Mouse (Mus musculus): ENCODE data around the gene Gm6377. TPM values are rescaled to one million over a fixed set of nuclear protein-coding genes. Genes with fewer than 3 reads are reported as not detected.

Gm6377 gene
- not detected in 2 replicates for polyA plus RNA-seq (2016; fragmentation: Nextera tagmentation; extraction: Ambion mirVana)

GRCm38 (mm10) chrX:109196468-109196867 is at the start of gene Gm6377:
TSS of gene Gm6377 (plus strand) at chrX:109196756.
- Histone ChIP-seq H3K4me2 (no peak within 1 kb of the TSS), H3K4me1 (no peaks in the 10 kb centered on the region), H3K27me3 (no peaks in the 10 kb centered on the region), H3K9me3 (no peaks in the 10 kb centered on the region), H3K36me3 (replicated peaks) (no peaks in the 10 kb centered on the region), H3K27ac (no peak within 1 kb of the TSS), H3K9ac (no peak within 1 kb of the TSS), H3K4me3 (replicated peaks) (no peak within 1 kb of the TSS)
- 84% methylated on average over 4 of the region's 4 CpGs for WGBS
- no peak for ATAC-seq (ENCODE audit: low FRiP score)

- H3K9ac ChIP-seq: no peak overlapping the region
- 90% methylated on average over 3 of the region's 3 CpGs for WGBS
- no peaks in the 10 kb centered on the region for H3K4me1 ChIP-seq
Measured at GRCm38 (mm10) chrX:109147108-109147507, 49.4 kb upstream of the Gm6377 start.

GRCm38 (mm10) chrX:109151228-109151627 is 45.3 kb upstream of the Gm6377 start:
- 91% methylated on average over 2 of the region's 2 CpGs for whole genome bisulfite sequencing
- Histone ChIP-seq H3K4me1 (no peaks in the 10 kb centered on the region), H3K4me2 (no peak overlapping the region), H3K9me3 (no peaks in the 10 kb centered on the region), H3K36me3 (replicated peaks) (no peaks in the 10 kb centered on the region), H3K27me3 (no peaks in the 10 kb centered on the region), H3K9ac (no peak overlapping the region), H3K27ac (no peak overlapping the region), H3K4me3 (replicated peaks) (no peak overlapping the region)
- no peak for ATAC-seq (ENCODE audit: low FRiP score)

More at GRCm38 (mm10) chrX:109147108-109147507, 49.4 kb upstream of the Gm6377 start:
- H3K27me3 ChIP-seq: no peaks in the 10 kb centered on the region
- no peaks in the 10 kb centered on the region for H3K9me3 ChIP-seq
- H3K27ac ChIP-seq: no peak overlapping the region
- no peak overlapping the region for H3K4me3 ChIP-seq (replicated peaks)
- H3K36me3 ChIP-seq (replicated peaks): no peaks in the 10 kb centered on the region
- no peak for ATAC-seq (ENCODE audit: low FRiP score)
- H3K4me2 ChIP-seq: no peak overlapping the region

DNA sequence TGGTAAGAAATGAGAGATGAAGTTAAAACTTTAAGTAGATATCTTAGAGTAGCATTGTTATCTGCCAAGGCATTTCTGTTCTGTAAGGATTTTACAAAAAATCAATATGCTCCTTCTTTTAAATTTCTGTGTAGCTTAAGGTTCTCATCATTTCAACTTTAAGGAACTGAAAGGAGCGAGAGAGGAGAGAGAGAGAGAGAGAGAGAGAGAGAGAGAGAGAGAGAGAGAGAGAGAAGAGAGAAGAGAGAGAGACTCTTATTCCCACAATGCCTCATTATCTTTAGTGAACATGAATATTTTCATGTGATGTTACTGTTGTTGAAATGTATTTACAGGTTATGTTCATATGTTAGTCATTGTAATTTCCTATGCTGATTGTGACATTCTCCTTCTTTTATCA is 36.2 kb upstream of the Gm6377 start:
- Histone ChIP-seq H3K9me3 (no peaks in the 10 kb centered on the region), H3K4me2 (no peak overlapping the region), H3K4me1 (no peaks in the 10 kb centered on the region), H3K27me3 (no peaks in the 10 kb centered on the region), H3K27ac (no peak overlapping the region), H3K36me3 (replicated peaks) (no peaks in the 10 kb centered on the region), H3K9ac (no peak overlapping the region), H3K4me3 (replicated peaks) (no peak overlapping the region)
- ATAC-seq (ENCODE audit: low FRiP score): no peak
- 94% methylated on average over 1 of the region's 1 CpGs for WGBS

DNA sequence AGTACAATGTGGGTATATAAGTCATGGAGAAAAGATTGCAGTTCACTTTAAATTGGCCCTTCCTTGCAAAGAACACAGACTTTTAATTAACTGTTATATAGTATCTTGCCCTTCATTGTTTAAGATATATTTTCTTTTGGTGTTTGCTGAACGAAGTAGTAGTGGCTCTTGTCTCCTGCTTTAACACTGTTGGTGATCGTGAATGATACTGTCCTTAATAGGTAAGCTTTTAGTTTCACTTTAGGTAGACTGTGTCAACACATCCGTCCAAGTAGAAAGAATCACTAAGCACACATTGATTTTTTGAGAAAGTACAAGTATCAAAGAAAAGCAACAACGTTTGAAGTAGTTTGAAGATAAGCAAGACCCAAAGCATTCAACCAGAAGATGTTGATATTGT is 35.7 kb upstream of the Gm6377 start:
- ATAC-seq (ENCODE audit: low FRiP score): no peak
- no peaks in the 10 kb centered on the region for H3K36me3 ChIP-seq (replicated peaks)
- H3K27me3 ChIP-seq: no peaks in the 10 kb centered on the region
- WGBS: 74% methylated on average over 4 of the region's 4 CpGs
- H3K27ac ChIP-seq: no peak overlapping the region
- H3K4me2 ChIP-seq: no peak overlapping the region
- no peaks in the 10 kb centered on the region for H3K9me3 ChIP-seq
- H3K4me3 ChIP-seq (replicated peaks): no peak overlapping the region
- H3K4me1 ChIP-seq: no peaks in the 10 kb centered on the region
- no peak overlapping the region for H3K9ac ChIP-seq

DNA sequence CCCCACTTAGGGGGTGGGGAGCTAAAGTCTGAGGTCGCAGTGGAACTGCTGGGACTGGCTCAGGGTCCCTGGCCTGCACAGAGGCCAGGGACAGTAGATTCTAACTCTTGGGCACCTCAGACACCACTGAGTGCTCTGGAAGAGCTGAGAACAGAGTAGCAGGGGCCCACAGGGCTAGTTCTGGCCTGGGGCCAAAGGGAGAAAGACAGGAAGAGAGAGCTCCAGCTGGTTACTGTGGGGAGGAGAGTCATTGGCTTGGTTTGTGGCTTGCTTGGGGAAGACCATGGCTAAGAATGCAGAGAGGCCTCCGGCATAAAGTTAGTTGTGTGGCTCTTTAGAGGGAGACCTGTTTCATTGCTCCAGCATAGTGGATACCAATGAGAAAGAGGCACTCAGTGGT is 21.5 kb upstream of the Gm6377 start:
- Histone ChIP-seq H3K9me3 (no peaks in the 10 kb centered on the region), H3K4me1 (no peaks in the 10 kb centered on the region), H3K27ac (no peak overlapping the region), H3K36me3 (replicated peaks) (no peaks in the 10 kb centered on the region), H3K9ac (no peak overlapping the region), H3K4me3 (replicated peaks) (no peak overlapping the region), H3K4me2 (no peak overlapping the region), H3K27me3 (no peaks in the 10 kb centered on the region)
- no peak for ATAC-seq (ENCODE audit: low FRiP score)
- WGBS: 73% methylated on average over 2 of the region's 2 CpGs

DNA sequence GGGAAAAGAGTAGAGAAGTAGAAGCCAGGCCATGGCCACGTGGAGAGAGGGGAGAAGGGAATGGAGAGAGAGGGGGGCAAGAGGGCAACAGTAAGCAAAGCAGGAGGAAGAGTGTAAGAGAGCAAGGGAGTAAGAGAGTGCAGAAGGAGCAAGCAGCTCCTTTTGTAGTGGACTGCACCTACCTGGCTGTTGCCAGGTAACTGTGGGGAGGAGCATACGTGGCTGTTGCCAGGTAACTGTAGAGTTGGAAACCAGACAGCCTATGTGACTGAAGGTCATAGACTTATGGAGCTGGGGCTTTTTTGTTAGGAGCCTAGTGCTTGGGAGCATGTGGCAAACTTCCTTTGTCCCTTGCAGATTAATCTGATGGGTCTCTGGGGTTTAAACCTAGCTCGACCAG is 21.1 kb upstream of the Gm6377 start:
- H3K27me3 ChIP-seq: no peaks in the 10 kb centered on the region
- WGBS: 36% methylated on average over 3 of the region's 3 CpGs
- no peaks in the 10 kb centered on the region for H3K9me3 ChIP-seq
- no peak overlapping the region for H3K4me3 ChIP-seq (replicated peaks)
- H3K27ac ChIP-seq: no peak overlapping the region
- no peaks in the 10 kb centered on the region for H3K4me1 ChIP-seq
- no peak overlapping the region for H3K9ac ChIP-seq
- no peak overlapping the region for H3K4me2 ChIP-seq
- H3K36me3 ChIP-seq (replicated peaks): no peaks in the 10 kb centered on the region
- ATAC-seq (ENCODE audit: low FRiP score): no peak

- H3K4me3 ChIP-seq (replicated peaks): no peak overlapping the region
- H3K4me2 ChIP-seq: no peak overlapping the region
- no peaks in the 10 kb centered on the region for H3K27me3 ChIP-seq
- H3K36me3 ChIP-seq (replicated peaks): no peaks in the 10 kb centered on the region
- no peak overlapping the region for H3K9ac ChIP-seq
- ATAC-seq (ENCODE audit: low FRiP score): no peak
- no peak overlapping the region for H3K27ac ChIP-seq
- H3K9me3 ChIP-seq: no peaks in the 10 kb centered on the region
- WGBS: 87% methylated on average over 4 of the region's 4 CpGs
- H3K4me1 ChIP-seq: no peaks in the 10 kb centered on the region
Measured at GRCm38 (mm10) chrX:109184706-109185478, 11.7 kb upstream of the Gm6377 start.

- Histone ChIP-seq H3K4me2 (no peak overlapping the region), H3K9ac (no peak overlapping the region), H3K4me1 (no peaks in the 10 kb centered on the region), H3K27ac (no peak overlapping the region), H3K9me3 (no peaks in the 10 kb centered on the region), H3K4me3 (replicated peaks) (no peak overlapping the region), H3K36me3 (replicated peaks) (no peaks in the 10 kb centered on the region), H3K27me3 (no peaks in the 10 kb centered on the region)
- 88% methylated on average over 4 of the region's 4 CpGs for WGBS
- ATAC-seq (ENCODE audit: low FRiP score): no peak
Measured at GRCm38 (mm10) chrX:109189607-109190006, 6.9 kb upstream of the Gm6377 start.

DNA sequence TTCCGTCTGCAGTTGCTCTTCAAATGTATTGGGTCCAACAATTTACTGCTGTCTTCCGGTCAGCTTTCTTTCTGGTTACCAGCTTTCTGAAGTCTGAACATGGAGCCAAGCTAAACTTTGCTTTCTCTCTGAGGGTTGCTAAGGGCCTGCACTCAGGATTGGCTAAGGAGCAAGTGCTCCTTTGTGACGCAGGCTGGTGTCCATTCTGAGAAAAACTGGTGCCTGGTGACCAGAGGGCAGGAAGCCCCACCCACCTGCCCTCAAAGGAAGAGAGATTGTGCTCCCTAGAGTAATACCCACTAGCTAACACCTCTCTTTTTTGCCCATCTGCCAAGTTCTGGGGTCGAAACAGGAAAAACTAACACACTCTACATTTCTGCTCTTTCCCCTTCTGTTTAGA is 5.6 kb upstream of the Gm6377 start:
- Histone ChIP-seq H3K4me2 (no peak overlapping the region), H3K9ac (no peak overlapping the region), H3K4me3 (replicated peaks) (no peak overlapping the region), H3K36me3 (replicated peaks) (no peaks in the 10 kb centered on the region), H3K27ac (no peak overlapping the region), H3K27me3 (no peaks in the 10 kb centered on the region), H3K4me1 (no peaks in the 10 kb centered on the region), H3K9me3 (no peaks in the 10 kb centered on the region)
- ATAC-seq (ENCODE audit: low FRiP score): no peak
- WGBS: 67% methylated on average over 4 of the region's 4 CpGs

GRCm38 (mm10) chrX:109191436-109191835 is 5.1 kb upstream of the Gm6377 start:
- Histone ChIP-seq H3K9me3 (no peaks in the 10 kb centered on the region), H3K36me3 (replicated peaks) (no peaks in the 10 kb centered on the region), H3K27me3 (no peaks in the 10 kb centered on the region), H3K4me1 (no peaks in the 10 kb centered on the region), H3K4me2 (no peak overlapping the region), H3K4me3 (replicated peaks) (no peak overlapping the region), H3K27ac (no peak overlapping the region), H3K9ac (no peak overlapping the region)
- WGBS: 71% methylated on average over 4 of the region's 4 CpGs
- no peak for ATAC-seq (ENCODE audit: low FRiP score)

GRCm38 (mm10) chrX:109207843-109208242 is 11.3 kb downstream of the Gm6377 start:
- H3K4me1 ChIP-seq: no peaks in the 10 kb centered on the region
- no peaks in the 10 kb centered on the region for H3K27me3 ChIP-seq
- H3K36me3 ChIP-seq (replicated peaks): no peaks in the 10 kb centered on the region
- no peak overlapping the region for H3K9ac ChIP-seq
- H3K9me3 ChIP-seq: no peaks in the 10 kb centered on the region
- no peak for ATAC-seq (ENCODE audit: low FRiP score)
- no peak overlapping the region for H3K4me3 ChIP-seq (replicated peaks)
- H3K4me2 ChIP-seq: no peak overlapping the region
- H3K27ac ChIP-seq: no peak overlapping the region

DNA sequence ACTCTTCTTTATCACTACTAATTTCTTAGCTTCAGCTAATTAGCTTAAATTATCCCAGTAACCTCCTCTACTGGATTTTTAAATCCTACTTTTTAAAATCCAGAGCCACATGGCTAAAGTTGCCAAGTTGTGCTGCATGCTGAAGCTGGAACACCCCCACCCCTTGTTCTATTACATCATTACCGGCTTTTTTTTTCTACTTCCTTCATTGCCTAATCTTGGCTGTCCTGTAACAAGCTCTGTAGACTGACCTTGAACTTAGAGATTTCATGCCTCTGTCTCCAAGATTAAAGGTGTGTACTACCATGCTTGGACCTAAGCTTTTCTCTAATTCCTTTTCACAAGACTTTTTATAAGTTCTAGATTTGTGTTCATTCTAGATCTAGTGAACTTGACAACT is 32.2 kb downstream of the Gm6377 start:
- no peaks in the 10 kb centered on the region for H3K27me3 ChIP-seq
- 100% methylated on average over 1 of the region's 1 CpGs for whole genome bisulfite sequencing
- no peak for ATAC-seq (ENCODE audit: low FRiP score)

More for the DNA sequence above, 32.2 kb downstream of the Gm6377 start:
- no peak overlapping the region for H3K4me2 ChIP-seq
- no peaks in the 10 kb centered on the region for H3K36me3 ChIP-seq (replicated peaks)
- no peak overlapping the region for H3K4me3 ChIP-seq (replicated peaks)
- no peaks in the 10 kb centered on the region for H3K4me1 ChIP-seq
- H3K27ac ChIP-seq: no peak overlapping the region
- H3K9ac ChIP-seq: no peak overlapping the region
- no peaks in the 10 kb centered on the region for H3K9me3 ChIP-seq
